Mouse (Mus musculus): ENCODE measurements around the gene Olfr1412.

DNA sequence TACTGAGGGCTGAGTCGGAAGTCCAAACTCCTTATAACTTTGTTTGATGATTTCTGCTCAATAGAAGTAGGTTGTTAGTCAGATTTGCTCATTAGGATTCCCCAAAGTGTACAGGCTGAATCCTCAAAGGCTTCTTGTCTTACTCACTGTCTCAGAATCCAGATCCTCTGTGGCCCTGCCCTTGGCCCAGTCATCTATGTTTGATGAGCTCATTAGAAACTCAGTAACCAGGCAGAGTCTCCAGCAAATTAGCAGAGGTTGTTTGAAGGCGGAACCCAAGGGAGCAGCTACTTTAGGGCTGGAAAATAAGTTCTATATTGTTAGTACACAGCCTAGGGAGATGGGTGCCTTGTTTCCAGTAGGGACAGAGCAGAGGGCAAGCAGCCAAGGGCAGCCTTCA, 39.6 kb upstream of the Olfr1412 start:
- TF ChIP-seq CTCF (IDR thresholded peaks at IDR 0.05; ENCODE audit: borderline replicate concordance, insufficient read depth, low read depth, low read length) (no peak), POLR2A (IDR thresholded peaks at IDR 0.05; ENCODE audit: borderline replicate concordance, insufficient read depth, low read length) (no peak)
